Mouse (Mus musculus) T-helper 1 cell (primary cell): ENCODE measurements at regions not wholly inside any gene's neighbourhood (a gene's known extent, or its start where the extent isn't known, plus 50 kb on each side); places are given as distances from the start of the nearest gene placed in this dataset.
"Not testable (repeated sequence)": the region's sequence is repeated elsewhere in the genome, so short reads cannot be mapped to it uniquely, and the experiment has no call there.

Experiments used
- in situ Hi-C: fragments of 300-600 bp; cut with MboI, MseI; formaldehyde crosslinking; loops from one replicate; pipeline ENCODE4 v1.15.1; 2025; ENCODE audit warnings: high pct_unique_total_duplicates

GRCm38 (mm10) chr12:104637046-104638032 lies 114.4 kb downstream of the Dicer1 start:
- in situ Hi-C loops: no loop called here

GRCm38 (mm10) chr12:104636474-104636873 lies 115.3 kb downstream of the Dicer1 start:
- in situ Hi-C loops: no loop called here

GRCm38 (mm10) chr12:104634818-104635217 lies 116.9 kb downstream of the Dicer1 start:
- in situ Hi-C loops: no loop called here

GRCm38 (mm10) chr12:104630590-104630989 lies 121.2 kb downstream of the Dicer1 start:
- in situ Hi-C loops: no loop called here

- in situ Hi-C loops: no loop called here
These were observed 122.3 kb downstream of the Dicer1 start for GRCm38 (mm10) chr12:104629449-104629848.

GRCm38 (mm10) chr12:104626054-104626453 lies 125.7 kb downstream of the Dicer1 start:
- in situ Hi-C loops: no loop called here

GRCm38 (mm10) chr12:104623896-104624685 lies 127.7 kb downstream of the Dicer1 start:
- in situ Hi-C loops: no loop called here

- in situ Hi-C loops: no loop called here
These were observed 134.5 kb downstream of the Dicer1 start for GRCm38 (mm10) chr12:104617111-104617725.

GRCm38 (mm10) chr12:104614240-104614639 lies 137.5 kb downstream of the Dicer1 start:
- in situ Hi-C loops: no loop called here

GRCm38 (mm10) chr12:104609767-104610166 lies 136.6 kb upstream of the Gsc start:
- in situ Hi-C loops: no loop called here

- in situ Hi-C loops: not testable (repeated sequence)
These were observed 135.8 kb upstream of the Gsc start for GRCm38 (mm10) chr12:104608956-104609355.

- in situ Hi-C loops: no loop called here
These were observed 134.3 kb upstream of the Gsc start for GRCm38 (mm10) chr12:104607410-104607809.

GRCm38 (mm10) chr12:104605535-104606399 lies 132.6 kb upstream of the Gsc start:
- in situ Hi-C loops: no loop called here

GRCm38 (mm10) chr12:104598056-104598455 lies 124.9 kb upstream of the Gsc start:
- in situ Hi-C loops: no loop called here

GRCm38 (mm10) chr12:104593526-104594155 lies 120.5 kb upstream of the Gsc start:
- in situ Hi-C loops: no loop called here

- in situ Hi-C loops: no loop called here
These were observed 119.8 kb upstream of the Gsc start for GRCm38 (mm10) chr12:104592791-104593525.

- in situ Hi-C loops: no loop called here
These were observed 118.4 kb upstream of the Gsc start for GRCm38 (mm10) chr12:104591571-104591970.

GRCm38 (mm10) chr12:104590291-104590690 lies 117.2 kb upstream of the Gsc start:
- in situ Hi-C loops: no loop called here

- in situ Hi-C loops: no loop called here
These were observed 111.3 kb upstream of the Gsc start for GRCm38 (mm10) chr12:104584408-104584807.

GRCm38 (mm10) chr12:104580796-104581195 lies 107.7 kb upstream of the Gsc start:
- in situ Hi-C loops: no loop called here
